Mouse (Mus musculus) embryonic fibroblast, embryonic 13.5 days (primary cell): ENCODE measurements around the gene Cbx4. TPM values are rescaled to one million over a fixed set of nuclear protein-coding genes. Genes with fewer than 3 reads are reported as not detected.

Experiments
- H3K27ac ChIP-seq: 2 replicates; pipeline ENCODE4 v1.5.1; 2012; ENCODE audit warnings: low read length, control low read depth, inconsistent platforms; ENCODE audit not compliant: insufficient read depth
- H3K4me1 ChIP-seq: 2 replicates; pipeline ENCODE4 v1.6.1; 2011; ENCODE audit warnings: low read length; ENCODE audit not compliant: control insufficient read depth, insufficient read depth
- H3K4me3 ChIP-seq: 2 replicates; pipeline ENCODE4 v1.5.1; 2011; ENCODE audit warnings: mild to moderate bottlenecking, control low read depth, low read length; ENCODE audit not compliant: insufficient read depth
- CTCF ChIP-seq: IDR thresholded peaks from 2 replicates; pipeline ENCODE4 v1.5.1; 2011; ENCODE audit warnings: mild to moderate bottlenecking, control low read depth, low read length, moderate library complexity, borderline replicate concordance; ENCODE audit not compliant: insufficient read depth
- POLR2A ChIP-seq: IDR thresholded peaks from 2 replicates; pipeline ENCODE4 v1.6.1; 2011; ENCODE audit warnings: low read depth, mild to moderate bottlenecking, control low read depth, low read length, moderate library complexity
- polyA plus RNA-seq: library from polyadenylated mRNA; stranded (reverse); fragments of >200 nt; gene quantifications from 2 replicates; pipeline ENCODE4 v1.2.4, GENCODE M21; 2011; ENCODE audit warnings: low read depth; ENCODE audit not compliant: missing spikeins, insufficient read length

Cbx4 gene
- polyA plus RNA-seq, 1 experiment: 11.8 TPM

- H3K27ac ChIP-seq: no peak overlapping the region
- TF ChIP-seq CTCF: no peak
- TF ChIP-seq POLR2A: no peak
- H3K4me3 ChIP-seq: no peak overlapping the region
- H3K4me1 ChIP-seq: peaks cover 2% of the 10 kb centered on the region; the same call in 1 of the 2 replicates
Measured at GRCm38 (mm10) chr11:119035094-119035685, 50.8 kb downstream of the Cbx4 start.

- Histone ChIP-seq H3K4me3 (peak overlapping the region; percentile 14; the same call in 1 of the 2 replicates), H3K4me1 (peaks cover 2% of the 10 kb centered on the region; the same call in 1 of the 2 replicates), H3K27ac (no peak overlapping the region)
- no peak for TF ChIP-seq CTCF
- no peak for TF ChIP-seq POLR2A
Measured at GRCm38 (mm10) chr11:119034635-119035034, 51.4 kb downstream of the Cbx4 start.

GRCm38 (mm10) chr11:119033874-119034558 is 52.0 kb downstream of the Cbx4 start:
- peaks cover 2% of the 10 kb centered on the region; the same call in 1 of the 2 replicates for H3K4me1 ChIP-seq
- TF ChIP-seq CTCF (peak; percentile 92), POLR2A (no peak)
- H3K4me3 ChIP-seq: peak overlapping the region; percentile 14; the same call in 1 of the 2 replicates

More at GRCm38 (mm10) chr11:119033874-119034558, 52.0 kb downstream of the Cbx4 start:
- no peak overlapping the region for H3K27ac ChIP-seq

Other genes starting within 250 kb of the Cbx4 start
- not detected in 2 replicates for gene Rbfox3, start 174.6 kb downstream of the Cbx4 start, polyA plus RNA-seq
- not detected in 2 replicates for gene Enpp7, start 98.0 kb downstream of the Cbx4 start, polyA plus RNA-seq
- 4.7 and 6.9 TPM in 2 replicates for gene Cbx2, start 63.3 kb downstream of the Cbx4 start, polyA plus RNA-seq
- gene Cbx8, start 45.3 kb downstream of the Cbx4 start, polyA plus RNA-seq: 3.9 and 4.2 TPM in 2 replicates
- 10.6 TPM in 2 replicates for gene Tbc1d16, start 142.3 kb upstream of the Cbx4 start, polyA plus RNA-seq
- gene Ccdc40, start 142.4 kb upstream of the Cbx4 start, polyA plus RNA-seq: 0.60 and 0.81 TPM in 2 replicates
- 131 TPM in 2 replicates for gene Gaa, start 181.7 kb upstream of the Cbx4 start, polyA plus RNA-seq
- 144 and 153 TPM in 2 replicates for gene Eif4a3, start 213.9 kb upstream of the Cbx4 start, polyA plus RNA-seq
- gene Card14, start 221.5 kb upstream of the Cbx4 start, polyA plus RNA-seq: not detected in 2 replicates